Mouse (Mus musculus) subcutaneous adipose tissue, adult 2 months (tissue): Measurements from ENCODE around the gene Gipc3. TPM values are rescaled to one million over a fixed set of nuclear protein-coding genes. Genes with fewer than 3 reads are reported as not detected.

Experiments used
- polyA plus RNA-seq: library from polyadenylated mRNA; depleted of rRNA; stranded (reverse); fragments of >200 nt; gene quantifications from 2 replicates; pipeline ENCODE4 v1.2.3, GENCODE M21; 2012; ENCODE audit warnings: low replicate concordance; rRNA removed

Gene Gipc3
- 2.2 and 4.8 TPM in 2 replicates for polyA plus RNA-seq

DNA sequence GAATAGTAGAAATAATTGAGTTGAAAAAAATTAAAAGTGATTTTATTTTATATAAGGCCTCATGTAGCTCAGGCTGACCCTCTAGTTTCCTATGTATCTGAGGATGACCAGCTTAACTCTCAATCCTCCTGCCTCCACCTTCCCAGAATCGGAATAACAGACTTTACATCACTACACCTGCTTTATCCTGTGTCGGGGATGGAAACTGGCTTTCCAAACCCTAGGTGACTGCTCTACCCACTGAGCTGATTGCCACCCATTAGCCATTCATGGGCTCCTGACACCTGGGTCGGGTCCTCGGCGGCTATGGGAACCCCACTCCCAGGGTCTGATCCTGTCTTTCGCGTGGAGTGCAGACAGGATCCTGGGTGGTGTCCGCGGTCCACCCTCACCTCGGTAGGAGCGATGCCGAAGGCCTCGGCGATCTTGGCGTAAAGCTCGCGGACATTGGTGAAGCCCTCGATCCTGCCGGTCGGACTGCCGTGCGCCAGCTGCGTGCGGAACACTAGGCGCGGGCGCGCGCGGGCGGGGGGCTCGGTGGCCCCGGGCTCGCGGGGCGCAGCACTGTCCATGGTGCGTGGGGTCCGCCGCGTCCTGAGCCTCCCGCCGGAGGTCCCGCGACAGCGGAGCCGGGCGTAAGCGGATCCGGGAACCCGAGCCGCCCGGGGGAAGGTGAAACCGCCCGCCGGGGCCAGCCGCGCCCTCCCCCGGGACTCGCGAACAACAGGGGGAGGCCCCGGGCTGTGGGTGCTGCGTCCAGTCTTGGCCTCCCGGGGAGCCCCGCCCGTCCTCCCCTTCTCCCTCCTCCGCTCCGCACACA lies at the start of gene Gipc3:
TSS of gene Gipc3 (minus strand) at position 581 of the 820 bp plus-strand sequence.

DNA sequence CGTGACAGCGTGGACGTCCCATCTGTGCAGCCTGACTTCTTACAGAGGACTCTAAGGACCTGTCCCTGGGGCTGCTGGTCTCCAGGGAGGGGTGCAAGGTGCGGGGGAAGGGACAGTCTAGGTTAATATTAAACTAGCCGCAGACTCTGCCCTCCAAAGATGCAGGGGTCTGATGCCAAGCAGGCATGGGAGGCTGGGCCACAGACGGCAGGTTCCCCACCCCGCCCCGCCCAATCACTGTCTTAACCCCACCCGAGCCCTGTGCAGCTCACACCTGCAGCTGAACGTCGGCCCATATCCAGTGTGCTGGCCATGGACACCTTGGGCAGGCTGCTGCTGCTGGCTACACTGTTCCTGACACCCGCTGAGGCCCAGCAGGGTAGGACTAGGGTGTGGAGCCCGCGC lies 49.7 kb upstream of the Gipc3 start, which contains the start of gene Smim24:
TSS of gene Smim24 (plus strand) at position 271 of the 405 bp plus-strand sequence.

DNA sequence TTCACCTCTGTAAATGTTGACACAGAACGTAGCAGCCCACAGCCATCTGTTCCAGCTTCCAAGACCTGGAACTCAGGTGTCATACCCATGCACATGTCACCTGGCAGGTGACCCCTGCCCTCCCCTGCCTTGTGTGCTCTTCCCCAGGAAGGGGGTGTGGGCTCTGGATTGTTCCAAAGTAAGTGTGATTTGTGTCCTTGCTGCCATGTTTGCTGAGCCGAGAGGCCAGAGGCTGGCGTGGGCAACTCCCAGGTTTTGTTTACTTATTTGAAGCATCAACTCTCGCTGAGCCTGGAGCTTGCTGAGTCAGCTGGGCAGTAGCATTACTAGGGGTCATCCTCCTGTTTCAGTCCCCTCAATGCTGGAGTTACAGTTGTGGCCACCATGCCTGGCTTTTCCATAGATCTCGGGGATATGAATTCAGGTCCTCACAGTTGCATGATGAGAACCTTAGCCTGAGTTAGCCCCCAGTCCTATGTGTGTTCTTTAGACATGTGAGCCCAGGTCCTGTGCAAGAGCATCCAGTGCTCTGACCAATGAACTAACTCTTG lies 45.5 kb upstream of the Gipc3 start, which contains the start of gene Gm48552:
TSS of gene Gm48552 (plus strand) at position 501 of the 551 bp plus-strand sequence.

DNA sequence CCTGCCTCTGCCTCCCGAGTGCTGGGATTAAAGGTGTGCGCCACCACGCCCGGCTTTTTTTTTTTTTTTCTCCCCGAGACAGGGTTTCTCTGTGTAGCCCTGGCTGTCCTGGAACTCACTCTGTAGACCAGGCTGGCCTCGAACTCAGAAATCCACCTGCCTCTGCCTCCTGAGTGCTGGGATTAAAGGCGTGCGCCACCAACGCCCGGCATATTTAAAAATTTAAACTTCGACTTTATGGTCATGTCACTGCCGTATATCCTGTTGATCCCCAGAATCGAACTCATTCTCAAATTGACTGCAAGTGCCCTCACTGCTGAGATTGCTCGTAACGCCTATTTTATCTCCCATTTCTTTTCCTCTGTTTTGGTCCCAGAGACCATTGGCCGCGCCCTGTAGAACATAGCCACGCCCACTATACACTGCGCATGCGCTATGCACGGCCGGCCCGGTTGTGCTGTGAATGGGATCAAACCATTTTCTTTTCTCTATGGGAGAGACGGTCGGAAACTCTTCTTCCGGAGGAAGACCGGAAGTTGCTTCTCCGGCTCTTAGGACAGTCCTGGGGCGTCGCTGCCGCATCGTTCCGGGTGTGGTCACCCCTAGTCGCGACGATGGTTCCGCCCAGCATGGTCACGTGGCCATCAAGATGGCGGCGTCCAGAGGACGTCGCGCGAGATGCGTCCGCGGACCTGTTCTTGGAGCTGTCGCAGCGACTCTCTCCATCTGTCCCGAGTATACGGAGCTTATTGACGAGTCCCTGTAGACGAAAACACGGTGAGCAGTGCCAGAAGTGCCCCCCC lies 40.9 kb upstream of the Gipc3 start, which contains the start of the genes Dohh and Gm48551:
TSS of gene Dohh (plus strand) at position 627 of the 803 bp plus-strand sequence.
TSS of gene Gm48551 (plus strand) at position 665 of the 803 bp plus-strand sequence.

DNA sequence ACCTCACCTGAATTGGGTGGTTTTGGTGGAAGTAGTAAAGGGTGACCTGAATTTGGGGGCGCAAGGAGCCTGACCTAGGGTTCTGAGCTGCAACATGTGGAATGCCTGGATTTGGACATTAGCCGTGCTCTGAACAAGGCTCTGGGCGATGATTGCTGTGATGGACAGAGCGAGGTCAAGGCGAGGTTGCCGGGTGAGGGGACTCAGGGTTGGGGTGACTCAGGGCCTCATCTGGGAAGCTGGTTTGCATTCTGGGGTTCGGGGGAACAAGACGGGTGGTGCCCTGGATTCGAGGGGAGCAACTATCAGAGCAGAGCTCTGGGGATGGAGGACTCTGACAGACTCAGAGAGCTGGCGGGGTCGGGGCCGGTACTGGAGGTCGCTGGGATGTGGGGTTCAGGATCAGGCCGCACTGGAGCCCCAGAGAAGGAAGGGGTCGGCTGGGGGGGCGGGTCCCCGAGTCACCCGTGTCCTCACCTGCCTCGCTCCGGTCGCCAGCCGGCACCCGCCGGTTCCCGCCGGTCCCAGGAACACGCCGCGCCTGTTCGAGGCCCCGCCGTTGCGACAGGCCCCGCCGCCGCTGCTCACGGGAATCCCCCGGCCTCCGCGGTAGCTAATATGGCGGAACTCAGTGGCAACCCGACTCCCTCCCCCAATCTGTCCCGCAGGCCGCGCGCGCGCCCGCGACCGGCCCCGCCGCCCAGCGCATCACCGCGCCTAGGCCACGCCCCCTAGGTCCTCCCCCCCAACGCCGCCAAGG lies 34.9 kb upstream of the Gipc3 start, which contains the start of gene Fzr1:
TSS of gene Fzr1 (minus strand) at position 724 of the 760 bp plus-strand sequence.

DNA sequence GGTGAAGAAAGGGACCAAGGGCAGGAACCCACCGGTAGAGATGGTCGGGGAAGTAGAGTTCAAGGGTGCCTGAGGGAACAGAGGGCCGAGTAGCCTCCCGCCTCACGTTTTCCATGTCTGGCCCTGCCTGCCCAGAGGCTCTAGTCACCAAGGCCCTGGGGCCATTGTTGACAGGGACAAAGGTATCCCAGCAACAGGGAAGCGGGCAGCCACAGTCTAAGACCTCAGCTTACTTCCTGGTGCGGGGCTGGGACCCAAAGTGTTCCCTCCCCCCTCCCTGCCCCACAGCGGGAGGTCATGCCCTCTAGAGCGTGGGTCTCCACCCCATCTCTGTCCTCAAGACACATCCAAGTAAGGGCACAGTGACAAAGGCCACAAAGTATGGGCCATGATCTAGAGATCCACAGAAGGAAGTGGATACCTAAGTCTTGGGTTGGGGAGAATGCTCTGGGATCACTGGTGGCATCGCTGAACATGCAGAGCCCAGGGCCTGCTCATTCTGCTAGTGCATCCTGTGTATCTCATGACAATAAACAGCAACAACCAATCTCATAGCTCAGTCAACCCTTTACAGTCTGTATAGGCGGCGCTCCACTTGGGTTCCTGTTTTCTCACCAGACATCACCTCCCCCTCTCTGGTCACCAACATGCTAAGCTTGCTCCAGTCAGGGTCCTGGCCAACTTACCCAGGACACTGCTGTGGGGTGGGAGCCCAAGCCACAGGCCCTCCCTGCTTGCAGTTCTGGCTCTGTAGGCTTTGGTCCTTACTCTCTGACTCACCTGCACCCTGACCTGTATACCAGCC lies 22.8 kb upstream of the Gipc3 start, which contains the start of gene 4930404N11Rik:
TSS of gene 4930404N11Rik (minus strand) at position 145 of the 805 bp plus-strand sequence.

DNA sequence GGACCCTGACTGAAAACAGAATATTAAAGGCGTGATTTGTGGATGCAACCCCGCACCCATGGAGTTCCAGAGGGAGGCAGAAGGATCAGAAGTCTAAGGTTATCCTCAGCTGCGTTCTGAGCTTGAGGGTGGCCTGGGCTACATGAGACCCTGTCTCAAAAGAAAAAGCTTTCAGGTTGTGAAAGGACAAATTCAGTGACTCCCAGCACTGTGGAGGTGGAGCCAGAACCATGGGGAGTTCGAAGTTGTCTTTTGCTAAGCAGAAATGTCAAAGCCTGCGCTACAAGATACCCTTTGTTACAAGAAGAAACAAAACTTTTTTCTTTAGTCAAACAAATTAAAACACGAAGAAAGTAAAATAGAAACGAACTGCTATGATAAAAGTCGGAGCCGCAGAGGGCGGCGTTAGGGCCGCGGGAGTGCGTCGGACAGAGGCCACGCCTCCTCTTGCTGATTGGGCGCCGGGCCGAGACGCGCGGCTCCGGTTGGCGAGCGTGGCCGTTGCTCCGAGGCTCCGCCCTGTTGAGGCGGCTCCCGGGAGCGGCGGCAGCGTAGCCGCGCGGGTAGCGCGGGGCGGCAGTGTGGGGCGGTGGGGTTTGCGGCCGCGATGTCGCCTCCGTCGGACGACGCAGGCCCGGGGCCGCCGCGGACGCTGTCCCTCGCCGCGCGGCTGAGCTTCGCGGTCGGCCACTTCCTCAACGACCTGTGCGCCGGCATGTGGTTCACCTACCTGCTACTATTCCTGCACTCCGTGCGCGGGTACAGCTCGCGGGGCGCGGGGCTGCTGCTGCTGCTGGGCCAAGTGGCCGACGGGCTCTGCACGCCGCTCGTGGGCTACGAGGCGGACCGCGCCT lies 14.2 kb upstream of the Gipc3 start, which contains the start of gene Mfsd12:
TSS of gene Mfsd12 (plus strand) at position 501 of the 854 bp plus-strand sequence.

DNA sequence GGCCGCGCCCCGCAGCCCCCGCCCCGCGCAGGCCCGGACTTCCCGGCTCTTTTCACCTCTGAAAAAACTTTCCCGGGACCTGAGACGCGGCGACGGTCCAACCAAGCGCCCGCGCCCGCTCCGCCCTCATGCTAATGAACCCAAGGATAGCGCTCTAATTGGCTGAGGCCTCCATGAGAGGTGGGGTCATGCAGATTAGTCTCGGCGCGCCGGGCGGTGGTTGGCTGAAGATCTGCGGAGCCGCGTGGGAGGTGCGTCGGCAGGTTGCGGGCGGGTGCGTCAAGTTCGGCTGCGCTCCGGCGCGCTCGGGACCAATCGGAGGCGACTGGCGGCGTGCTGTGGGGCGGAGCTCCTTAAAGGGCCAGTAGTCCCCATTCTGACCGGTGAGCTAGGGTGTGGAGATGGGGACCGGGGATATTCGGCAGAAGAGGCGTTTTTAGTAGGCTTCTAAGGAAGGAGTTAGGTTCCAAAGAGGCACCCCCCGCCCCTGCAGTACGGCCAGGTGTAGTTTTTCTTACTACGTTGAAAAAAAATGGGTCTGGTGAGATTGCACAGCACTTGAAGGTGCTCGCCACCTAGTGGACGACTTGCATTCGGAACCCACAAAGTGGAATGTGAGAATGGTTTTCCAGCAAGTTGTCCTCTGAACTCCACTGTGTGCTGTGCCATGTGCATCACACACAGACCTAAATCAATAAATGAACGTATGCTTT lies 7.4 kb upstream of the Gipc3 start, which contains the start of gene Hmg20b:
TSS of gene Hmg20b (minus strand) at position 130 of the 713 bp plus-strand sequence.

DNA sequence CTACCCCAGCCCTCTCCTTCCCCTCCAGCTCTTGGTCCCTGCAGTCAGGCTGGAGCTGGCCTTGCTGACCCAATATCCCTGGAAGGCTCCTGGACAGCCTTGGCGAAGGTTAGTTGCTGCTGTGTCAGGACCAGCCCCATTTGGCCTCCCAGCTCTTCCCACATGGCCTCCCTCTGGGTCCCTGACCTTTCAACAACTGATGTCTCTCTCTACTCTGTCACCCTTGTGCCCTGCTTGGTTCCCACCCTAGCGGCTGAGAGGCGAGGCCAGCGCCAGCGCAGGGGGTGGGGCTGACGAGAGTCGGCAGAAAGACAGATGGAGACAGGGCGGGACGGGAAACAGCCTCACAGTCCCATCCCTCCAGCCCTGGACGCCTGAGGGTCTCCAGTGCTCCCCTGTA lies 14.7 kb downstream of the Gipc3 start, which contains the start of gene Tbxa2r:
TSS of gene Tbxa2r (plus strand) at position 346 of the 400 bp plus-strand sequence.

DNA sequence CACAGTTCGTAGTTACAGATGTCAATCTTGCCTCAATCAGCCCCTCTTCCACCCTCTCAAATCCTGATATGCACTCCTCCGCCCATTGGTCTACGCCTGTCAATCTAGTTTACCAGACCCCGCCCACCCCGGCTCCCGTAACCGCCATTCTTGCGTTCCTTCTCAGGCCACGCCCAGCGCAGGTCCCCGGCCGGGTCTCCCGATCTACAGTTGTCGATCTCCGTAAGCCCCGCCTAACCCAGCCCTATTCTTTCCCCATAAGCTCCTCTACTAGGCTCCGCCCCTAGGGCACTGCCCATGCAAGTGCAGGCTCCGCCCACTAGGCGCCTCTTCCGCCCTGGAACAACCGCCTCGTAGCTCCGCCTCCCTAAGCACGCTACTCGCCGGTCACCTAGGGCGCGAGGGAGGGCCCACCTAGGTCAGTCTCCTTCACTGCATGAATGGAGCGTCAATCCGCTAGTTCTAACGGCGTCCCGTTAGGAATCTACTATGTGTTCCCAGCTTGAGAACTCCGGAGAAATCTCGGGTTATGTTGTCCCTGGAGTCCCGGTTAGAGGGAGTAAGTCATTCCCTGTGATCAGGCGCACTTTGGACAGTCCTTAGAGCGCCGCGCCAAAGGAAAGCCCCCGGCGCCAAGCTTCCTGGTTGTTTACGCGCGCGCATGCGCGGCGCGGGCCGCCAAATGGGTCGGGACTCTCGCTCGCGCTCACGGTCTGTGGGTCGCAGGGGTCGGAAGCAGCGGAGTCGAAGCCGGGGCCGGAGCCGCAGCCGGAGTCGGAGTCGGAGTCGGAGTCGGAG lies 22.3 kb downstream of the Gipc3 start, which contains the start of gene Cactin:
TSS of gene Cactin (plus strand) at position 554 of the 798 bp plus-strand sequence.

DNA sequence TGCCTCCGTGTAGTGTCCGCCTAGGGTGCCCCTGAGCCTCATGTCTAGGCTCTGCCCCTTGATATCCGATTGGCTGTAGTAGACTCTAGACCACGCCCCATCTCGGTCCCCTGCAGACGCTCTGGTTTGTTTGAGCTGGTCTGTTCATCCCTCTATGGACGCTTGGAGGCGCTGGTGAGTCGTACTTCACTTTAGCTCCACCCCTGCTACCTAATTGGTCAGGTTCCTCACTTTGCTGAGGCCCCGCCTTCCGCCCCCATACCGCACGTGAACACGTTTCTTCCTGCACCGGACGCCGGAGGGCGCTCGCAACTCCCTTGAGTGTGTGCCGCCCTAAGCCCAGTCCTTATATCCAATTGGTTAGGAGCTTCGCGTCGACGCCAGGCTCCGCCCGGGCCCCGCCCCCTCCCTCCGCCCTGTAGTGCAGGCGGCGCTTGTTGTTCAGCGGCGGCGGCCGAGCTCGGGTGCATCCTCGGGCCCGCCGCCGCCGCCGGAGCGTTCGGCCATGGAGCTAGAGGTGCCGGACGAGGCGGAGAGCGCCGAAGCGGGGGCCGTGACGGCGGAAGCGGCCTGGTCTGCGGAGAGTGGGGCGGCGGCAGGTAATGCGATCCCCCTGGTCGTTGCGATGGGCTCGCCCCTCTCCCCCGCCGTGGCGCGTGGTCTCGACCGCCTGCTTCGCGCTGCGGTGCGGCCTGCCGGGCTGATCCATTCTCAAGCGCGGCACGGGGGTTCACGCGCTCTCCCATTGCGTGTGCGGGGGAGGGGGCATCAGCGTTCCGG lies 50.3 kb downstream of the Gipc3 start, which contains the start of gene Pip5k1c:
TSS of gene Pip5k1c (plus strand) at position 410 of the 780 bp plus-strand sequence.

DNA sequence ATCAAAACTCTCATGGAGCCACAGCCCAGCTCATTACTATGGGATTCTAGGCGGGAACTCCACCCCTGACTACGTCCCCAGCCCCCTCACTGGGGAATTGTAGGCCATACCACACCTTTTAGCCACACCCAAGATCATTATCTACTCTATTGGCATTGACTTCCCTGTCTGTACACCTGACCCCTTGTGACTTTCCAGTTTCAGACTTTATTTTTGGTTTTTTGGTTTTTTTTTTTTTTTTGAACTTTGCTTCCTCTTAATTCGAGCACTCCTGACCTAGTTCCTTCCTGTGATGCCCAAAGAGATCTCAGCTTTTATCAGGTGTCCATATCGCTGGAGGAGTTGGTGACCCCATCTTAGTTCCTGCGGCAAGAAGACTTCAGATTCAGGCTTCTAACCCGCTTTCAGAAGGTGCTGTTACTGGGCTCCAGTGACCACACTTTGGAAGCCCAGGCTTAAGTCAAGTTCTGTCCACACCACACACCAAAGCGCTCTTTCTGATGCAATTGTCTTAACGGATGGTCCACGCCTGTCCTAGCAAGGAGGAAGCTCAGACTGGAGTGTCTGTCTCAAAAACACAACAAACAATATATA lies 51.5 kb downstream of the Gipc3 start, which contains the start of gene Tjp3:
TSS of gene Tjp3 (minus strand) at position 71 of the 594 bp plus-strand sequence.

